Mouse (Mus musculus): ENCODE data around the gene Rab11b. TPM values are rescaled to one million over a fixed set of nuclear protein-coding genes. Genes with fewer than 3 reads are reported as not detected.
"Not testable (repeated sequence)": the region's sequence is repeated elsewhere in the genome, so short reads cannot be mapped to it uniquely, and the experiment has no call there.

The Rab11b gene
- polyA plus RNA-seq, 1 experiment, result 487 TPM

DNA sequence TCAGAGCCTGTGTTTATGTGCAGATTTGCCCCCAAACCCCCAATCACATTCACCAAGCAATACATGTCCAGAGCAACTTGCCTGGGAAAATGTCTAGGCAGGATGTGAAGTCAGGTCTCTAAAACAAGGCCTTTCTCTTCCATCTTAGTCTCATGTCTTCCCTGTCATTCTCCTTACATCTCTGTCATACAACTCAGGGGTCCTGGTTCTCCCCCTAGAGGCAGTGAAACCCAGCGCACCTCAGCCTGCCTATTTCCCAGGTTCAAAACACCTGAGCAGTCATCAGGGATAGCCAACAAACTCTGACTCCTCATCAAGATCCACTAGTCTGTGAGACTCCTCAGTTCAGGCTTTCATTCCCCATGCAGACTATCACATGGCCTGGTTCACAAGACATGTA, 5.7 kb downstream of the Rab11b start:
- TF ChIP-seq CTCF (IDR thresholded peaks at IDR 0.05; ENCODE audit: extremely low read depth, insufficient read depth, low read length) (no peak), POLR2A (IDR thresholded peaks at IDR 0.05; ENCODE audit: extremely low read depth, insufficient read depth, low read length) (no peak)
- no peak overlapping the region for H3K27ac ChIP-seq (ENCODE audit: insufficient read depth, low read length)
- H3K4me1 ChIP-seq (ENCODE audit: control insufficient read depth, insufficient read depth, low read length), result peaks cover 19% of the 10 kb centered on the region; the same call in 1 of the 2 replicates
- no peak overlapping the region for H3K4me3 ChIP-seq (ENCODE audit: insufficient read depth, low read length)

GRCm38 (mm10) chr17:33752297-33752696, 8.0 kb downstream of the Rab11b start:
- H3K4me1 ChIP-seq (ENCODE audit: control insufficient read depth, insufficient read depth, low read length), result peaks cover 15% of the 10 kb centered on the region; the same call in 1 of the 2 replicates
- H3K4me3 ChIP-seq (ENCODE audit: insufficient read depth, low read length), result no peak overlapping the region
- TF ChIP-seq POLR2A (IDR thresholded peaks at IDR 0.05; ENCODE audit: extremely low read depth, insufficient read depth, low read length) (no peak), CTCF (IDR thresholded peaks at IDR 0.05; ENCODE audit: extremely low read depth, insufficient read depth, low read length) (no peak)
- no peak overlapping the region for H3K27ac ChIP-seq (ENCODE audit: insufficient read depth, low read length)

- Histone ChIP-seq H3K4me3 (ENCODE audit: insufficient read depth, low read length) (no peak overlapping the region), H3K4me1 (ENCODE audit: control insufficient read depth, insufficient read depth, low read length) (peaks cover 13% of the 10 kb centered on the region; the same call in 1 of the 2 replicates), H3K27ac (ENCODE audit: insufficient read depth, low read length) (no peak overlapping the region)
- no peak for TF ChIP-seq CTCF (IDR thresholded peaks at IDR 0.05; ENCODE audit: extremely low read depth, insufficient read depth, low read length)
- no peak for TF ChIP-seq POLR2A (IDR thresholded peaks at IDR 0.05; ENCODE audit: extremely low read depth, insufficient read depth, low read length)
These were observed 9.1 kb downstream of the Rab11b start for GRCm38 (mm10) chr17:33751181-33751580.

- Histone ChIP-seq H3K4me1 (ENCODE audit: control insufficient read depth, insufficient read depth, low read length) (peaks cover 7% of the 10 kb centered on the region; the same call in 1 of the 2 replicates), H3K4me3 (ENCODE audit: insufficient read depth, low read length) (no peak overlapping the region), H3K27ac (ENCODE audit: insufficient read depth, low read length) (no peak overlapping the region)
- TF ChIP-seq POLR2A (IDR thresholded peaks at IDR 0.05; ENCODE audit: extremely low read depth, insufficient read depth, low read length) (no peak), CTCF (IDR thresholded peaks at IDR 0.05; ENCODE audit: extremely low read depth, insufficient read depth, low read length) (no peak)
These were observed 10.9 kb downstream of the Rab11b start for GRCm38 (mm10) chr17:33749451-33749850.

DNA sequence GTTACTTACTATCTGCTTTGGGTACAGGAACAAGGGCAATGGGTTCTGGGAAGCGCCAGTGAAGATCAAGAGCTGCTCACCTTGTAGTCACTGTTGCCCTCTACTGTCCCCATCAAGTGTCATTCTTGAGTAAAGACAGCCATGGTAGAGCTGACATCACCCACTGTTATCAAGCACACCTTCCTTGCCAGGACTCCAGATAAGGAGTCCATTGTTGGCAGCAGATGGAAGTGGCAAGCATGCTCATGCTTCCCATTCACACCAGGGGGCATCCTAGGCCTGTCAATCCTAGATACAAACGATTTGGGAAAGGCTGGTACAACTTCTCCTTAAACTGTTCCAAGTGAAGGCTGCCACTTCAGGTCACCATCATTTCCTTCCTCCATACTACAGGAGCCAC, 14.3 kb downstream of the Rab11b start:
- Histone ChIP-seq H3K4me3 (ENCODE audit: insufficient read depth, low read length) (no peak overlapping the region), H3K4me1 (ENCODE audit: control insufficient read depth, insufficient read depth, low read length) (peaks cover 3% of the 10 kb centered on the region; the same call in 1 of the 2 replicates)
- TF ChIP-seq POLR2A (IDR thresholded peaks at IDR 0.05; ENCODE audit: extremely low read depth, insufficient read depth, low read length), result no peak
- peak; percentile 78 for TF ChIP-seq CTCF (IDR thresholded peaks at IDR 0.05; ENCODE audit: extremely low read depth, insufficient read depth, low read length)

DNA sequence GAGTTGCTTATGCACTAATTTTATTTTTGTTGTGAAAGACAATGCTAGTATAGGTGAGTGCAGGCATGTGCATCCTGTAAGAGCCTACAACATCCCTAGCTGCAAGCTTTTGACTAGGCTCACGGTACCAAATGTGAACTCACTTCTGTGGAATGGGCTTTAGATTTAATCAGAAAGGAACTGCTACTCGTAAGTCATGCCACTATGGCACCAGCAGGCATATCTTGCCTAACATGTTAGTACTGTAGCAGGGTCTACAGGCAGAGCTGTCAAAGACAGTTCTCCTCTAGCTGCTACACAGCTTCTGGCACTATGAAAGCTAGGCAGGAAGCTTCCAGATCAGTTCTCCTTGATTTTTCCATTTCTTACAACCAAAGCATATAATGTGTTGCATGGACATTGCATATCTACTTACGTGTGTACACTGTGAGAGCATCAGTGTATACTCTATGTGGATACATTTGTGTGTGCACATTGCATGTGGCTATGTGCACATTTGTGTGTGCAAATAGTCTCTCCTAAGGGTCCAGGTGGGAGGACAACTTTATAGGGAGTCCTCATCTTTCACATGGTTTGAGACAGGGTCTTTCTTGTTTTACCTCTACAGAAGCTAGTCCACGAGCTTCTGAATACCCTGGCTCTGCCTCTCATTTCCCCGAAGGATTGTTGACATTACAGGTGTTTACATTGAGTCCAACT, 15.5 kb downstream of the Rab11b start:
- TF ChIP-seq CTCF (IDR thresholded peaks at IDR 0.05; ENCODE audit: extremely low read depth, insufficient read depth, low read length) (no peak), POLR2A (IDR thresholded peaks at IDR 0.05; ENCODE audit: extremely low read depth, insufficient read depth, low read length) (no peak)
- no peak overlapping the region for H3K27ac ChIP-seq (ENCODE audit: insufficient read depth, low read length)
- no peak overlapping the region for H3K4me3 ChIP-seq (ENCODE audit: insufficient read depth, low read length)
- H3K4me1 ChIP-seq (ENCODE audit: control insufficient read depth, insufficient read depth, low read length), result no peaks in the 10 kb centered on the region

More for the DNA sequence above, 14.3 kb downstream of the Rab11b start:
- no peak overlapping the region for H3K27ac ChIP-seq (ENCODE audit: insufficient read depth, low read length)

DNA sequence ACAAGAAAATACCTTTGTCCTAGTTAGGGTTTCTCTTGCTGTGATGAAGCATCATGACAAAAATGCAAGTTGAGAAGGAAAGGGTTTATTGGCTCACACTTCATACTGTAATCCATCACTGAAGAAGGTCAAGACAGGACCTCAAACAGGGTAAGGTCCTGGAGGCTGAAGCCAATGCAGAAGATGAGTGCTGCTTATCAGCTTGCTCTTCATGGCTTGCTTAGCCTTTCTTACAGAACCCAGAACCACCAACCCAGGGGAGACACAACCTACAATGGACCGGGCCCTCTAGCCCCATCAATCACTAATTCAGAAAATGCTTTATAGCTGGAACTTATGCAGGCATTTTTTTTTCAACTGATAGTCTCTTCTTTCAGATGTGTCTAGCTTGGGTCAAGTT, 17.9 kb downstream of the Rab11b start:
- no peaks in the 10 kb centered on the region for H3K4me1 ChIP-seq (ENCODE audit: control insufficient read depth, insufficient read depth, low read length)
- TF ChIP-seq CTCF (IDR thresholded peaks at IDR 0.05; ENCODE audit: extremely low read depth, insufficient read depth, low read length) (no peak), POLR2A (IDR thresholded peaks at IDR 0.05; ENCODE audit: extremely low read depth, insufficient read depth, low read length) (no peak)
- H3K27ac ChIP-seq (ENCODE audit: insufficient read depth, low read length), result no peak overlapping the region
- no peak overlapping the region for H3K4me3 ChIP-seq (ENCODE audit: insufficient read depth, low read length)

- H3K27ac ChIP-seq (ENCODE audit: insufficient read depth, low read length); H3K4me1 ChIP-seq (ENCODE audit: control insufficient read depth, insufficient read depth, low read length); H3K4me3 ChIP-seq (ENCODE audit: insufficient read depth, low read length): not testable (repeated sequence)
These were observed 26.8 kb downstream of the Rab11b start for GRCm38 (mm10) chr17:33733526-33733925.

DNA sequence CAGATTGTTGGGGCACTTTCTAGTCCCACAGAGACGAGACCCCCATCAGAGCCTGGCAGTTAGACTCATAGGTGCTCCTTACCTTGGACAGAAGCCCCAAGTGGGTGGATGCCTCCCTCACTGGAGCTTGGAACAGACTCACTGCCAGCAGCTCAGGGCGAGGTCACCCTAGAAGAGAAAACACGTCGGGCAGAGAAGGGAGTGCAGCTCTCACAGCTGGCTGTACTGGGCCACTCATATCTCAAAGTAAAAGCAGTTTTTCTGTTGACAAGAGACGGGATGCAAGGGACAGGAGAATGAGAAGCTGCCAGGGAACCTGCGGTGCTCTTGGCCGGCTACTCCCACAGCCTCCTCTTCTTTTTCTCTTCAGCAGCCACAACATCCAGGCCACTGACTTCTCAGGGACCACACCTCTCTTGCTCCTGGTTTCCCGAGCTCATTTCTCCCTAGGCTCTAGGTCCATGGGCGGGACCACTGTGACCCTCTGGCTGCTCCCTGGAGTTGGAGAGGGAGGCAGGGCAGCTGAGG, 27.7 kb downstream of the Rab11b start:
- H3K4me1 ChIP-seq (ENCODE audit: control insufficient read depth, insufficient read depth, low read length); H3K27ac ChIP-seq (ENCODE audit: insufficient read depth, low read length); H3K4me3 ChIP-seq (ENCODE audit: insufficient read depth, low read length): not testable (repeated sequence)

DNA sequence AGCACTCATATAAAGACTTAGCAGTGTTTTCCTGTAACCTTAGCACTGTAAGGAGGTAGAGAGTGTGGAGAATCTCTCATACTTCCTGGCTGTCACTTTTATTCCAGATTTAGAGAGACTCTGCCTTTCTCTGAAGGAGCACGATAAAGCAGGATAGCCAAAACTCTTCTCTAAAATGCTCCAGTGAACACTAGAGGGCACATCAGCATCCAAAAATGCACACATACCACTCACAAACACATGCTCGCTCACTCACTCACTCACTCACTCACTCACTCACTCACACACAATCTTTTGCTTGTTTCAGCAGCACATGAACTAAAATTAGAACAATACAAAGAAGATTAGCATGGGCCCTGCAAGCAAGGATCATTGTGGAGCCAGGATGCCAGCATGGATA, 31.1 kb downstream of the Rab11b start:
- H3K4me3 ChIP-seq (ENCODE audit: insufficient read depth, low read length), result no peak overlapping the region
- TF ChIP-seq POLR2A (IDR thresholded peaks at IDR 0.05; ENCODE audit: extremely low read depth, insufficient read depth, low read length) (no peak), CTCF (IDR thresholded peaks at IDR 0.05; ENCODE audit: extremely low read depth, insufficient read depth, low read length) (peak; percentile 29; the same call in 1 of the 2 replicates)
- no peak overlapping the region for H3K27ac ChIP-seq (ENCODE audit: insufficient read depth, low read length)

More for the DNA sequence above, 31.1 kb downstream of the Rab11b start:
- no peaks in the 10 kb centered on the region for H3K4me1 ChIP-seq (ENCODE audit: control insufficient read depth, insufficient read depth, low read length)

Measured in cortical plate, adult 2 months (tissue).